Mouse (Mus musculus) macrophage (primary cell): Measurements from ENCODE around the gene Gpc1. TPM values are rescaled to one million over a fixed set of nuclear protein-coding genes. Genes with fewer than 3 reads are reported as not detected.

Source experiments
- H3K27ac ChIP-seq: fragments of 350-480 bp; formaldehyde crosslinking; 2 replicates; pipeline ENCODE4 v1.9.0; 2021
- H3K36me3 ChIP-seq: fragments of 350-480 bp; formaldehyde crosslinking; 2 replicates; pipeline ENCODE4 v1.9.0; 2021; ENCODE audit errors: inconsistent target
- H3K4me3 ChIP-seq: fragments of 350-480 bp; formaldehyde crosslinking; 2 replicates; pipeline ENCODE4 v1.9.0; 2021; ENCODE audit errors: inconsistent target
- H3K79me2 ChIP-seq: fragments of 350-480 bp; formaldehyde crosslinking; 2 replicates; pipeline ENCODE4 v1.9.0; 2021; ENCODE audit errors: inconsistent target
- WGBS: methylation state at CpG from one replicate; pipeline ENCODE4 v1.1.7; 2026; ENCODE audit warnings: inconsistent platforms; ENCODE audit not compliant: missing documents; 5-methylcytosine and 5-hydroxymethylcytosine counted together
- polyA plus RNA-seq: library from polyadenylated mRNA; stranded (reverse); fragments of 250-400 nt; gene quantifications from 3 replicates; pipeline ENCODE4 v1.2.4, GENCODE M21; 2018; ENCODE audit warnings: inconsistent platforms
- total RNA-seq, 78 experiments: library from RNA; depleted of rRNA; stranded (reverse); fragments of 250-400 nt; gene quantifications; 1 replicate in 9 of 78; 2 replicates in 24 of 78; 3 replicates in 43 of 78; 4 replicates in 2 of 78; pipeline ENCODE4 v1.2.4; 2018; ENCODE audit warnings: inconsistent platforms in 56 of 78

Gene Gpc1
- 1 to 10 TPM in 8 of 26 experiments, under 1 TPM in 9, not detected in 9; 0.26 to 7.0 (median 0.92) TPM for total RNA-seq (2018; cell fraction: chromatin; rRNA removed)
- 1 to 10 TPM in 4 of 26 experiments, under 1 TPM in 22; 0.27 to 1.4 (median 0.70) TPM for total RNA-seq (2018; cell fraction: cytosol; rRNA removed)
- 1 to 10 TPM in 8 of 26 experiments, under 1 TPM in 18; 0.25 to 3.9 (median 0.70) TPM for total RNA-seq (2018; cell fraction: nucleus; rRNA removed)
- polyA plus RNA-seq: 0.30 to 2.0 TPM (median 0.53 TPM) in 3 replicates

DNA sequence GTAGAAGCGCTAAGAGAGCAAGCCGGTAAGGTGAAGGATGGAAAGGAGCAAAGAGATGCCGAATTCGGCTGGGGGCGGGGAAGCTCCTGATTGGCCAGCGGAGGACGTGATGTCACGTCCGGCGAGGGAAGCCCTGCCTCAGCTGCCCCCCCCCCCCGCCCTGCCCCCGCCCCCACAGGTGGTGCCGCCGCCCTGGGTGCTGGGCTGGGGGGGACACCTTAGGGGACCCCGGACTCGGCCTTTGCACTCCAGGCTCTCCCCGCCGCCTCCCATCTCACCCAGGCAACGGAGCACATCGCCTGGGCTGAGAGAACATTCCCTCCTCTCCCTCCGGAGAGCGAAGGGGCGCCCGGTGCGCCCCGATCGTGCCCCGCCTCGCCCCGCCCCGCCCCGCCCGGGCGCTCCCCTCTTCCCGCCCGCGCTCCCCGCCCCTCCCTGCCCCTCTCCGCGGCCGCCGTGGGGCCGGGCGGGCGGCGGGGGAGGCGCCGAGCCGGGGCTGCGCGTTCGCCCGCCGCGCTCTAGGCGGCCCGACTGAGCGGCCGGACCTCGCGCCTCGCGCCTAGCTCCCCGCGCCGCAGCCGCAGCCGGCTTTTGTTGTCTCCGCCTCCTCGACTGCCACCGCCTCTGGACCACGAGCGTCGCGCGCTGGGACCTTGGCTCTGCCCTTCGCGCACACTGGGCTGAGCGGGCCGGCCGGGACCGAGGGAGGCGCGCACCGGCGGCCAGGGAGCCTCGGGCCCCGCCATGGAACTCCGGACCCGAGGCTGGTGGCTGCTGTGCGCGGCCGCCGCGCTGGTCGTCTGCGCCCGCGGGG lies at the start of gene Gpc1:
Gene Gpc1 (plus strand): TSS at position 458 of the 814 bp plus-strand sequence.
- H3K4me3 ChIP-seq: no peak within 1 kb of the TSS
- H3K79me2 ChIP-seq: no peaks in the 10 kb centered on the region
- no peak within 1 kb of the TSS for H3K27ac ChIP-seq
- under 1% methylated on average over 82 of the region's 99 CpGs for WGBS
- H3K36me3 ChIP-seq: no peaks in the 10 kb centered on the region

DNA sequence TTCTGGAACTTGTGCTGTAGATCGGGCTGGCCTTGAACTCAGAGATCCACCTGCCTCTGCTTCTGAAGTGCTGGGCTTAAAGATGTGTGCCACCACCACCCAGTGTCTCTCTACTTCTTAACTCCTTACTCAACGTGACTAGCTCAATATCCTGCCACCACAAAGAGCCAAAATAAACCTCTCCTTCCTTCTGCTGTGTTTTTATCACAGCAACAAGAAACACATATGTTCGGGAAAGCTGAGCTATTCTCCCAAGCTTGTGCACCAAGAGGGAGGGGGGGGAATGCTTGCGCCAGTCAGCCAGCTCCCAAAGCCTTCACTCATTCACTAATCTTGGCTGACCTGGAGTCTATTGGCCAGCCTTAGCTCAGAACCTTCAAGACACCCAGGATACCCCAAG lies 49.6 kb upstream of the Gpc1 start:
- Histone ChIP-seq H3K4me3 (no peak overlapping the region), H3K79me2 (no peaks in the 10 kb centered on the region), H3K27ac (no peak overlapping the region), H3K36me3 (no peaks in the 10 kb centered on the region)
- 80% methylated on average over 4 of the region's 4 CpGs for WGBS

DNA sequence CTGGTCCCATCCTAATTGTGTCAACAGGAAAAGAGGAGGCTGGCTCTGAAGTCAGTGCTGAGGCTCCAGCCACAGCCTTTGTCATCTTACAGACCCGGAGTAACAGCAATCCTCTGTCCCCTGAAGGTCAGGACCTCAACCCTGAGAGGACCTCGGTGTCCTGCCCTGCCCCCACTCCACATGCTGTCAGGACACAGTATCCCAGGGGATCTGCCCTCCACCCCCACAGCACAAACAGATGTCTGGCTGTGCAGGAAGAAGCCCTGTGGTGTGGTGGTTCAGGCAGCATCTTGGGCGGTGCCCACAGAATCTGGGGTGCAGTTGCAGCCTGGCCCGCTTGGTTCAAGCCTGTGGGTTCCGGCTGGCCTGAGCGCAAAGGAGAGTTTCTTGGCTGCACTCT lies 48.9 kb upstream of the Gpc1 start:
- H3K79me2 ChIP-seq: no peaks in the 10 kb centered on the region
- no peaks in the 10 kb centered on the region for H3K36me3 ChIP-seq
- H3K4me3 ChIP-seq: no peak overlapping the region
- WGBS: 86% methylated on average over 6 of the region's 6 CpGs
- H3K27ac ChIP-seq: no peak overlapping the region

DNA sequence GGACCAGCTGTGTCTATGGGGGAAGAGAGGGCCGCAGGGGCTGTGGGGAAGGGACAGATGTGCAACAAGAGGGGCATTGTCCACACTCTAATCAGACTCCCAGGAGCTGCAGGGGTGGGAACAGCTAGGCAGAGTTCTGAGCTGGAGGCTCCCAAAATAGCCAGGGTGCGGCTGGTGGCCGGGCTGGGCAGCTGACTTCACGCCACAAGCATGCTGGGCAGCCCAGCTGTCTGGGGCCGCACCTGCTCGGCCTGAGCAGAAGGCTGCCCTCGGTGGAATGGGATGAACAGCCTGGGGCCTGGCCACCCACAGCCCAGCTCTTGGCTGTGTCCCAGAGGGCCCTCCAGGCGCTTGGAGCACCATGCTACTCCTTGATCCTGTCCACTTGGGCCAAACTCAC lies 44.2 kb upstream of the Gpc1 start:
- Histone ChIP-seq H3K4me3 (no peak overlapping the region), H3K79me2 (no peaks in the 10 kb centered on the region), H3K36me3 (no peaks in the 10 kb centered on the region), H3K27ac (no peak overlapping the region)
- 95% methylated on average over 8 of the region's 8 CpGs for WGBS

DNA sequence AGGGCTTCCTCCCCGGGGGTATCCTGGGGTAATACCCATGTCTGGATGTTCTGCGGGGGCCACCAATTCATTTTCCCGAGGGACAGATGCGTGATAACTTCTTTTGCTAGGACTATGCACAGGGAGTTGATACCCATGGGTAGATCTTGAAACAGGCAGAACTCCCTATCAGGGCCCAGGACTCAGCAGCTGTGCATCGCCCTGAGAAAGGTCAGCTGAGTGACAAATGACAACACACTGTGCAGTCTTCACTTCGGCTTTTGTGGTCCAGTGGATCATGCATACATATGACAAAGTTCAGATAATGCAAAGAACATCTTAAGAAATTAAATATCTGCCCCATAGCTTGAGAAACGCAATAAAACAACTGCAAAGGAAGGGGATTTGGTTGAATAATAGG lies 43.4 kb upstream of the Gpc1 start:
- H3K36me3 ChIP-seq: no peaks in the 10 kb centered on the region

DNA sequence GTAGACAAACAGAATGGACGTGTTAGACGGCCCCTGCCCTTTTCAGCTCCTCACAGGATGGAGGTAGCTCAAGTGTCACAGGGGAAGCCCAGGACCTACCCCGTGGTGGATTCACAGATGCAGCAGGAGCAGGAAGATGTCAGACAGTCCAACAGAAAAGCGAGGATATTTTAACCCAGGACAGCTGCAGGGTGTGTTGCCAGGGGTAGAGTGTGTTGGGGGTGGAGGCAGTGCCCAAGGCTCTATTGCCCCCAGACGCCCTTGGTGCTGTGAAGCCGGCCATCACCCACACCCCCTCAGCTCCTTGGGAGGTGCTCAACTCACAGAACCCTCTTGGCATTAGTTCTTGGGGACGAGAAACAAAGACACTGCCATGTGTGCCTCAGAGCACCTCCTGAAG lies 40.8 kb upstream of the Gpc1 start:
- Histone ChIP-seq H3K27ac (no peak overlapping the region), H3K36me3 (no peaks in the 10 kb centered on the region), H3K79me2 (no peaks in the 10 kb centered on the region), H3K4me3 (no peak overlapping the region)
- 62% methylated on average over 7 of the region's 7 CpGs for WGBS

More for the DNA sequence above, 43.4 kb upstream of the Gpc1 start:
- Histone ChIP-seq H3K79me2 (no peaks in the 10 kb centered on the region), H3K27ac (no peak overlapping the region), H3K4me3 (no peak overlapping the region)
- WGBS: 92% methylated on average over 7 of the region's 7 CpGs

DNA sequence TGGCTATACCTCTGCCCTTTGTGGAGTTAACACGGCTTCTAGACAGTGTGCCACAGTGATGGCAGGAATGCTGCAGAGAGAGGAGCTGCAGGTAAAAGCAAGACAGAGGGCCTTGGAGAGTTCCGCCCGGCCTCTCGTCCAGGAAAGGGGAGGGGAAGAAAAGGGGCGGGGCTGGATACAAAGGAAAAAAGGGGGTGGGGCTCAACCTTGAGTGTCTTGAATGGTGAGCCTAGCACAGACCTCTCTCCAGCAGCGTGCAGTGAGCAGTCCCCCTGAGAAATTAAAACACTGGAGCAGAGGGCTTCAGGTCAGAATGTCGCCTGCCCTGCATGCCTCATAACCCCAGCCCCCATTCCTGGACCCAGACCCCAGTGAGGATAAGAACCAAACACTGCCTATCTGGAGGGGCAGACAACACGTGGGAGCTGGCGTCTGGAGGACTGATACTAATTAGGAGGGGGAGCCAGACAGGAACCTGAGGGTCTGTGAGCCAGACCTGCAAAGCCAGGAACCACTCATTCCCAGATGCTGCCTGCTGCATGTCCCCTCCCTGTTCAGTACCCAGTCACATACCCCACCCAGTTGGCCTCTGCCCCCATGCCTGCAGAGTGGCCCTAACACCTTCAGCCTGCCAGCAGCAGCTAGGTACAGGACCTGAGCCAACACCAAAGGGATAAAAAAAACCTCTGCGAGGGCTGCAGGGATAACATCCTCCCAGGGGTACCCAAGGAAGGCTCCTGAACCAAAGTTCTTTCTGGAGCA lies 40.2 kb upstream of the Gpc1 start:
- 29% methylated on average over 10 of the region's 10 CpGs for WGBS
- no peak overlapping the region for H3K27ac ChIP-seq
- H3K79me2 ChIP-seq: no peaks in the 10 kb centered on the region
- no peak overlapping the region for H3K4me3 ChIP-seq
- H3K36me3 ChIP-seq: no peaks in the 10 kb centered on the region

DNA sequence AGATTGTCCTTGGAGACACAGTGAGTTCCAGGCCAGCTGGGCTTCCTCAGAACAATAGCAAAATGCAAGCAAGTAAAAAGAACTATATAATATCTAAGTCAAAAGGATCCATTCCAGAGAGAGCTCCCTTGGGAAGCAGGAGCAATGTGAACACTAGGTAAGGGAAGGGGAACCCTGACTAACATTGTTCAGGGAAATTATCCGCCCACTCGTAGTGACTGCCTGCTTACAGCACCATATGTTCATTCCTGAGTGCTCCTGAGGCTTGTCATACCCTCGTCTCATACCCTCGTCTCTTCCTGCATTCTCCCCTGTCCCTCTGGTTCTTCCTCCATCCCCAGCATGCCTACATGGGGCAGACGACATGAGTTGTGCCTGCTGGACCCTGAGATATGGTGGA lies 37.7 kb upstream of the Gpc1 start:
- Histone ChIP-seq H3K4me3 (no peak overlapping the region), H3K36me3 (no peaks in the 10 kb centered on the region), H3K27ac (no peak overlapping the region), H3K79me2 (no peaks in the 10 kb centered on the region)
- WGBS: 72% methylated on average over 5 of the region's 5 CpGs

DNA sequence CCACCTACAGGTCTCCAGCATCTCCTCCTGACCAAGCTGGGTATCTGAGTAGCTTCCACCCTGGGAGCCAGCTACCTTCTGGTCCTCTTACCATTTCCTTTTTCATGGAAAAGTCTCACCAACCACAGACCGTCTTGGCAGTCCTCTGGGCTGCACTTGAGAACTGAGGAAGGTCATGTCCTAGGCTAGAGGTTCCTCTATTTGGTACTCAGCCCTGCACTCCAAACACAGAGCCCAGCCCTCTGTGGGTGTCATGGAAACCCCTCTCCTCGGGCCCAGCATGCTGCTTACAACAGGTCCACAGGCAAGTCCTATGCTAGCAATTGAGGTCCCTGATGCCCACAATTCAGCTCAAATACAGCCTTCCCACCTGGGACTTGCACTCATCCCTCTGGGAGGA lies 33.0 kb upstream of the Gpc1 start:
- WGBS: 17% methylated on average over 2 of the region's 2 CpGs
- H3K27ac ChIP-seq: no peak overlapping the region
- no peaks in the 10 kb centered on the region for H3K79me2 ChIP-seq
- no peak overlapping the region for H3K4me3 ChIP-seq
- no peaks in the 10 kb centered on the region for H3K36me3 ChIP-seq

DNA sequence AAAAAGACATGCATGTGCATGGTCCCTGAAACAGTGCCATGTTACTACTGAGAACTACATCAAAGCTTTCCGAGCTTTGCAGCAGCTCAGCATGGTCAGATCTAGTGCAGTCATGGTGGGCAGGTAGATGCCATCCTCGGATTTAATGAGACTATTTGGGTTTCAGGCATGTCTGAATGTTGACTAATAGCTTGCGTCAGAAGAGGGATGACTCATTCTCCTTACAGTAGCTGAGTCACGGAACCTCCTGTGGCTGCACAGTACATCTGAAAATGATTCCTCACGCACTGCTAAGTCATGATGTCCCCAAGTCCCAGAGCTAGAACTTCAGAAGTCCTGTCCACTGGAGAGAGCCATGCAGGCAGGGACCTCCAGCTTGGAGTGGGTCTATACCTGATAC lies 31.8 kb upstream of the Gpc1 start:
- 23% methylated on average over 5 of the region's 5 CpGs for WGBS
- H3K36me3 ChIP-seq: no peaks in the 10 kb centered on the region
- H3K4me3 ChIP-seq: no peak overlapping the region
- H3K27ac ChIP-seq: no peak overlapping the region
- no peaks in the 10 kb centered on the region for H3K79me2 ChIP-seq

DNA sequence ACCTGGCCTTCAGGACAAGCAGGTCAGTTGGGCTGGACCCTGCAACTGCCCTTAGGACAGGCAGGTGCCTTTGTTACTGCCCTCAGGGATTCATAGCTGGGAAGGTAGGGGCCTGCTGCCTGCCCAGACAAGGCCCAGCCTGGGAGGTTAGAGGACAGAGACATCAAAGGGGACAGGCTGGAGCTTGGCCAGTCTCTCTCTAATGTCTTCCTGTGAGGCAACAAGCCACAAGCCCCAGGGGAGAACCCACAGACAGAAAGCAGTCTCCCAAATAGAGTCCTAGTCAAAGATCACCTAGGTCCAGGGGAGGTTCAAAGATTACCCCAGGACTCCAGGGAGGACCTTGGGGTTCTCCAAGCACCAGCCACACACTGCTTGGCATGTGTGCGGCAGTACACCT lies 29.1 kb upstream of the Gpc1 start:
- Histone ChIP-seq H3K36me3 (no peaks in the 10 kb centered on the region), H3K4me3 (no peak overlapping the region), H3K79me2 (no peaks in the 10 kb centered on the region), H3K27ac (no peak overlapping the region)
- 100% methylated on average over 1 of the region's 1 CpGs for WGBS

DNA sequence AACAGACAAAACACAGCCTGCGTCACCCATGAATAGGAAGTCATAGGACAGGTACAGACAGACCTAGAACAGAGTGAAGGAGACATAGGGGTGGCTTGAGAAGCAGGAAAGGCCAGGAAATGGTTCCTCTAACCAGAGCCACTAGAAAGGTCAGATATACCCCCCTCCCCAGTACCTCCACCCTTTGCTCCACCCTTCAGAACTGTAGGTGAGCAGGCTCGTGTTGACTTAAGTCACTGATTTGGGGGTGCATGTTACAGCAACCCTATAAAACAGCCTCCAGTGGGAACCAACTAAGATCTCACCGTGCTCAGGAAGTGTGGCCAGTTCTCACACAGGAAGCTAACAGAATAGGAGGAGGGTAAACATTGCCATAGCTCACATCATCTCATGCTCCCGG lies 28.1 kb upstream of the Gpc1 start:
- Histone ChIP-seq H3K36me3 (no peaks in the 10 kb centered on the region), H3K79me2 (no peaks in the 10 kb centered on the region)
- 55% methylated on average over 4 of the region's 4 CpGs for WGBS

DNA sequence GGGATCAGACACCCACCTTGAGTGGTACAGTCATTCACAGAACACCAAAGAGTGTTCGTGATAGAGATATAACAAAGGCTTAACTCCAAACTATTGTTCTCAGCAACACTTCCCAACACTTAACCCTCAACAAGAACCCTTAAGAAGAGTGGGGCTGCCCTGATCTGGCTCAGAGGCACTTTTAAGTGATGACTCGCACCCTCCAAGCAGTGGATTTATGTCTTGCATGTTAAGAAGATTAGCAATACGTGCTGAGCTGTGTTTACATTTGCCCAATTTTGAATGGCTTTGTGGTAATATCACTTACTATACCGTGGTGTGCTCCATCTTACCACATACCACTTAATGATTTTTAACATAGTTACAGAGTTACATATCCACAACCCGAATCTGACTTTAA lies 26.3 kb upstream of the Gpc1 start:
- Histone ChIP-seq H3K4me3 (no peak overlapping the region), H3K27ac (no peak overlapping the region), H3K36me3 (no peaks in the 10 kb centered on the region), H3K79me2 (no peaks in the 10 kb centered on the region)
- 84% methylated on average over 5 of the region's 5 CpGs for WGBS

More for the DNA sequence above, 28.1 kb upstream of the Gpc1 start:
- Histone ChIP-seq H3K4me3 (no peak overlapping the region), H3K27ac (no peak overlapping the region)

DNA sequence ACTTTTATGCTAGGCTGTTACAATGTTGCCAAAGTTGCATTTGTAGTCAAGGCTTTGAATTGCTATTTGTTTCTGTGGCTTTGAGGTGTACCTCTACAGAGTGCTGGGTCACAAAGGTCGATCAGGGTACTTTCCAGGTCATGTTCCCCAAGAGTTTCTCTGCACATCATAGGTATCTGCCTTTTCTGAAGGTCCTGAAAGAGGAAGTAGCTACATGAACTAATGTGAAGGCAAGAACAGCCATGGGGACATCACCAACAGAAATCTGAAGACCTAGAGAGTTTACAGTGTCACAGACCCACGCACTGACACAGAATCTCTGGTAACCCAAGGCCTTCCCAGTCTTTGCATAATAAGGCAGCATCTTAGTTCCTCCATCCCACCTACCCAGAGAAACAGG lies 25.6 kb upstream of the Gpc1 start:
- 68% methylated on average over 2 of the region's 2 CpGs for WGBS
- Histone ChIP-seq H3K27ac (no peak overlapping the region), H3K36me3 (no peaks in the 10 kb centered on the region), H3K79me2 (no peaks in the 10 kb centered on the region), H3K4me3 (no peak overlapping the region)

DNA sequence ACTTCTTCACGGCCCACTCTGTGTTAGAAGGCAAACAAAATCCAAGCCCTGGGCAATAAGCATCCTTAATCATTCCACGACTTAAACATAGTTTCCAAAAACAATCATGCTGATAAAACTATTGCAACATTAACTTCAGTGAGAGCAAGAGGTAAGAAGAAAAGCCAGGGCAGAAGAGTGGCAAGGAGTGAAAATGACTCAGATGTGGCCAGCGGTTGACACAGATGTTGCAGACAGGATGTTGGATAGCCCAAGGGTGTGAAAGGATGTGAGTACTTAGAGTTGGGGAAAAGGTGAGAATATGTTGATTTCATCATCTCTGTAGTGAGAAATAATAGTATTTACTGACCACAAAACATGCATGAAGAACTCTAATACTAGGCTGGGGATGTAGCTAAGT lies 24.7 kb upstream of the Gpc1 start:
- no peak overlapping the region for H3K4me3 ChIP-seq
- H3K27ac ChIP-seq: no peak overlapping the region
- H3K36me3 ChIP-seq: no peaks in the 10 kb centered on the region
- H3K79me2 ChIP-seq: no peaks in the 10 kb centered on the region
- WGBS: 86% methylated on average over 3 of the region's 3 CpGs
